Mouse (Mus musculus) stomach, embryonic 16.5 days (tissue): Measurements from ENCODE around the gene Gm11042. TPM values are rescaled to one million over a fixed set of nuclear protein-coding genes. Genes with fewer than 3 reads are reported as not detected.

Experiments used
- ATAC-seq: fragments of 200-750 bp; cut with Nextera tagmentation; 2 replicates; pipeline ENCODE4 v1.8.0; 2017; ENCODE audit warnings: moderate number of reproducible peaks, moderate TSS enrichment; ENCODE audit not compliant: insufficient read depth, low FRiP score
- H3K27ac ChIP-seq: fragments of 300-500 bp; sonication (generic); 2 replicates; pipeline ENCODE4 v1.5.1; 2014; ENCODE audit warnings: low read length
- H3K27me3 ChIP-seq: fragments of 300-500 bp; sonication (generic); 2 replicates; pipeline ENCODE4 v1.6.1; 2014; ENCODE audit warnings: low read length, control low read depth, mixed read lengths; ENCODE audit not compliant: control insufficient read depth, insufficient read depth
- H3K36me3 ChIP-seq: fragments of 300-500 bp; sonication (generic); 2 replicates; pipeline ENCODE4 v1.6.1; 2014; ENCODE audit warnings: low read length; ENCODE audit not compliant: control insufficient read depth, insufficient read depth
- H3K4me1 ChIP-seq: fragments of 300-500 bp; sonication (generic); 2 replicates; pipeline ENCODE4 v1.6.1; 2014; ENCODE audit warnings: low read length, control low read depth, mixed read lengths; ENCODE audit not compliant: control insufficient read depth, insufficient read depth
- H3K4me2 ChIP-seq: fragments of 300-500 bp; sonication (generic); 2 replicates; pipeline ENCODE4 v1.6.1; 2014; ENCODE audit warnings: low read depth, low read length, mixed read lengths
- H3K4me3 ChIP-seq: fragments of 300-500 bp; sonication (generic); replicated peaks from 2 replicates; pipeline ENCODE4 v1.5.1; 2014; ENCODE audit warnings: mild to moderate bottlenecking, low read length
- H3K9ac ChIP-seq: fragments of 300-500 bp; sonication (generic); 2 replicates; pipeline ENCODE4 v1.6.1; 2014; ENCODE audit warnings: low read length
- H3K9me3 ChIP-seq: fragments of 300-500 bp; sonication (generic); replicated peaks from 2 replicates; pipeline ENCODE4 v1.6.1; 2016; ENCODE audit warnings: low read length, control low read depth; ENCODE audit not compliant: control insufficient read depth
- WGBS: fragments of 180-500 bp; shearing (Covaris S2); extraction: QIAGEN DNeasy Blood & Tissue Kit; methylation state at CpG from one replicate; pipeline ENCODE4 v1.1.7; 2014; 5-methylcytosine and 5-hydroxymethylcytosine counted together
- polyA plus RNA-seq: library from polyadenylated mRNA; unstranded; fragments of >200 nt; fragmentation: Nextera tagmentation; extraction: Ambion mirVana; gene quantifications from 2 replicates; pipeline ENCODE4 v1.2.1, GENCODE M21; 2015

Gm11042 gene
- not detected in 2 replicates for polyA plus RNA-seq

GRCm38 (mm10) chr12:74316344-74316973, at the start of gene Gm11042:
TSS of gene Gm11042 (minus strand) at chr12:74316394.
- WGBS: 29% methylated on average over 17 of the region's 18 CpGs
- H3K9ac ChIP-seq: peak within 1 kb of the TSS; percentile 73
- no peaks in the 10 kb centered on the region for H3K36me3 ChIP-seq
- peak within 1 kb of the TSS; percentile 52 for H3K4me3 ChIP-seq
- ATAC-seq: peak; percentile 44
- H3K27ac ChIP-seq: peak within 1 kb of the TSS; percentile 32
- H3K9me3 ChIP-seq: no peaks in the 10 kb centered on the region
- H3K27me3 ChIP-seq: no peaks in the 10 kb centered on the region
- peaks cover 6% of the 10 kb centered on the region; the same call in 1 of the 2 replicates for H3K4me1 ChIP-seq
- H3K4me2 ChIP-seq: peak within 1 kb of the TSS; percentile 77

GRCm38 (mm10) chr12:74364477-74364876, 48.3 kb upstream of the Gm11042 start:
- no peak overlapping the region for H3K27ac ChIP-seq
- H3K9me3 ChIP-seq: no peaks in the 10 kb centered on the region
- H3K4me3 ChIP-seq: no peak overlapping the region
- no peaks in the 10 kb centered on the region for H3K4me1 ChIP-seq
- no peaks in the 10 kb centered on the region for H3K36me3 ChIP-seq
- no peak overlapping the region for H3K9ac ChIP-seq
- ATAC-seq: no peak
- no peak overlapping the region for H3K4me2 ChIP-seq
- no peaks in the 10 kb centered on the region for H3K27me3 ChIP-seq
- 85% methylated on average over 7 of the region's 7 CpGs for WGBS

GRCm38 (mm10) chr12:74363076-74363475, 46.9 kb upstream of the Gm11042 start:
- H3K36me3 ChIP-seq: no peaks in the 10 kb centered on the region
- H3K9ac ChIP-seq: no peak overlapping the region
- H3K27me3 ChIP-seq: no peaks in the 10 kb centered on the region
- no peak overlapping the region for H3K4me3 ChIP-seq
- H3K4me2 ChIP-seq: no peak overlapping the region
- 85% methylated on average over 6 of the region's 6 CpGs for WGBS
- no peaks in the 10 kb centered on the region for H3K9me3 ChIP-seq
- ATAC-seq: no peak
- no peak overlapping the region for H3K27ac ChIP-seq
- H3K4me1 ChIP-seq: no peaks in the 10 kb centered on the region; the same call in 1 of the 2 replicates

DNA sequence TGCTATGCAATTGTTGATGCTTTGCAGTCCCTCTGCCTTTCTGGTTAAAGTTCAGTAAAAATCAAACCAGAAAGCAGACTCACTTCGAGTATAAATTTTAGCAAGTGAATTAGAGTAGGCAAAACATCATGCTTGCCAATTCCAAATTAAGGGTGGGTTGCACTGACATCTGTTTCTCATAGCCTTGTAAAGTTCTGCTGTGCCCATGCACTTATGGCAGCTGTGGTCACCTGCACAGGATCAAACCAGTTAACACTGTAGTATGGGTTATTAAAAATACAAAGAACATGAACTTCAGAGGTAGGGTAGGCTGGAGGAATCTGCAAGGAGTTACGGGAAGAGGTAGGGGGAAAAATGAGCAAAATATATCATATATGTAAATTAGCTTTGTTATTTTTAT, 46.3 kb upstream of the Gm11042 start:
- 64% methylated on average over 2 of the region's 2 CpGs for WGBS
- Histone ChIP-seq H3K4me1 (no peaks in the 10 kb centered on the region; the same call in 1 of the 2 replicates), H3K9me3 (no peaks in the 10 kb centered on the region), H3K27me3 (no peaks in the 10 kb centered on the region), H3K27ac (no peak overlapping the region), H3K4me3 (no peak overlapping the region), H3K36me3 (no peaks in the 10 kb centered on the region), H3K9ac (no peak overlapping the region), H3K4me2 (no peak overlapping the region)
- no peak for ATAC-seq

DNA sequence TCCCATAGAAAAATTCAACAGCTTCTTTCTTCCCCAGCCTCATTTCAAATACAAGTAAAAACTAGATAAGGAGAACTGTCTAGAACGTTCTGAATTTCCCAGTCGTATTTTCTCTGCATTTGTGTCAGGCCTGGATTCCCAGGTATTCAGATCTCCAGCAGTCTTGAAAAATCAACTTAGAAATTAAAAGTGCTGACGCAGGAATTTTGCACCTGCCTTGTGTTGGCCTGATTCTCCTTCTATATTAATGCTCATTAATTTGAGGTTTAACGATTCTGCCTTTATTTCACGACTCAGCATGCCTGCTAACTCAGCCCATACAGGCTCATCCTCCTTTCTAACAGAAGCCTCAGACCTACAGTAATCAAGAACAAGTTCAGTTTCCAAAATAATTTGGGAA, 43.6 kb upstream of the Gm11042 start:
- no peaks in the 10 kb centered on the region; the same call in 1 of the 2 replicates for H3K4me1 ChIP-seq
- no peaks in the 10 kb centered on the region for H3K27me3 ChIP-seq
- no peaks in the 10 kb centered on the region for H3K9me3 ChIP-seq
- H3K4me2 ChIP-seq: no peak overlapping the region
- H3K9ac ChIP-seq: no peak overlapping the region
- ATAC-seq: no peak
- no peak overlapping the region for H3K27ac ChIP-seq
- no peak overlapping the region for H3K4me3 ChIP-seq
- 81% methylated on average over 5 of the region's 5 CpGs for WGBS
- H3K36me3 ChIP-seq: no peaks in the 10 kb centered on the region

- H3K27ac ChIP-seq: no peak overlapping the region
- H3K27me3 ChIP-seq: no peaks in the 10 kb centered on the region
- no peaks in the 10 kb centered on the region; the same call in 1 of the 2 replicates for H3K4me1 ChIP-seq
- no peak overlapping the region for H3K4me3 ChIP-seq
- peak; percentile 40; the same call in 1 of the 2 replicates for ATAC-seq
- no peak overlapping the region for H3K9ac ChIP-seq
- no peak overlapping the region for H3K4me2 ChIP-seq
- no peaks in the 10 kb centered on the region for H3K36me3 ChIP-seq
- 36% methylated on average over 6 of the region's 6 CpGs for WGBS
- H3K9me3 ChIP-seq: no peaks in the 10 kb centered on the region
These were observed 41.6 kb upstream of the Gm11042 start for GRCm38 (mm10) chr12:74357806-74358205.

GRCm38 (mm10) chr12:74342720-74343119, 26.5 kb upstream of the Gm11042 start:
- ATAC-seq: no peak
- no peaks in the 10 kb centered on the region for H3K4me1 ChIP-seq

GRCm38 (mm10) chr12:74340070-74340469, 23.9 kb upstream of the Gm11042 start:
- H3K9me3 ChIP-seq: no peaks in the 10 kb centered on the region
- H3K36me3 ChIP-seq: no peaks in the 10 kb centered on the region
- no peak overlapping the region for H3K27ac ChIP-seq
- no peak for ATAC-seq
- H3K4me1 ChIP-seq: no peaks in the 10 kb centered on the region
- no peaks in the 10 kb centered on the region for H3K27me3 ChIP-seq
- 66% methylated on average over 2 of the region's 2 CpGs for WGBS
- no peak overlapping the region for H3K9ac ChIP-seq
- no peak overlapping the region for H3K4me2 ChIP-seq
- H3K4me3 ChIP-seq: no peak overlapping the region

More at GRCm38 (mm10) chr12:74342720-74343119, 26.5 kb upstream of the Gm11042 start:
- Histone ChIP-seq H3K27ac (no peak overlapping the region), H3K4me2 (no peak overlapping the region), H3K4me3 (no peak overlapping the region), H3K36me3 (no peaks in the 10 kb centered on the region), H3K9ac (no peak overlapping the region), H3K9me3 (no peaks in the 10 kb centered on the region), H3K27me3 (no peaks in the 10 kb centered on the region)
- 53% methylated on average over 3 of the region's 3 CpGs for WGBS

GRCm38 (mm10) chr12:74333706-74334105, 17.5 kb upstream of the Gm11042 start:
- ATAC-seq: no peak
- Histone ChIP-seq H3K9me3 (no peaks in the 10 kb centered on the region), H3K27ac (no peak overlapping the region), H3K4me2 (no peak overlapping the region), H3K4me1 (no peaks in the 10 kb centered on the region), H3K4me3 (no peak overlapping the region), H3K9ac (no peak overlapping the region), H3K27me3 (no peaks in the 10 kb centered on the region), H3K36me3 (no peaks in the 10 kb centered on the region)
- WGBS: 92% methylated on average over 6 of the region's 6 CpGs
